Mouse (Mus musculus) thymus, postnatal 14 days (tissue): ENCODE data around the gene Pepd.

Source experiments
- DNase-seq: peaks from one replicate; pipeline ENCODE4 v3.0.0; 2021

Pepd gene

GRCm38 (mm10) chr7:34911919-34912897 lies at the start of gene Pepd:
Gene Pepd, plus strand, starts transcription at chr7:34912379.
- peak; percentile 71 for DNase-seq

GRCm38 (mm10) chr7:34867289-34867688 lies 44.9 kb upstream of the Pepd start:
- no peak for DNase-seq

GRCm38 (mm10) chr7:34869693-34870092 lies 42.5 kb upstream of the Pepd start:
- DNase-seq, result no peak

- no peak for DNase-seq
Observed at GRCm38 (mm10) chr7:34876787-34877186, 35.4 kb upstream of the Pepd start.

- DNase-seq, result no peak
Observed at GRCm38 (mm10) chr7:34877820-34878219, 34.4 kb upstream of the Pepd start.

GRCm38 (mm10) chr7:34888441-34888840 lies 23.7 kb upstream of the Pepd start:
- no peak for DNase-seq

GRCm38 (mm10) chr7:34888891-34889290 lies 23.3 kb upstream of the Pepd start:
- DNase-seq, result no peak

- no peak for DNase-seq
Observed at GRCm38 (mm10) chr7:34892845-34893244, 19.3 kb upstream of the Pepd start.

GRCm38 (mm10) chr7:34896461-34896860 lies 15.7 kb upstream of the Pepd start:
- no peak for DNase-seq

- peak; percentile 6 for DNase-seq
Observed at GRCm38 (mm10) chr7:34897058-34897457, 15.1 kb upstream of the Pepd start.

- peak; percentile 65 for DNase-seq
Observed at GRCm38 (mm10) chr7:34910096-34911066, 1.8 kb upstream of the Pepd start.

GRCm38 (mm10) chr7:34913956-34914355 lies 1.8 kb downstream of the Pepd start:
- DNase-seq, result no peak

GRCm38 (mm10) chr7:34915555-34915954 lies 3.4 kb downstream of the Pepd start:
- DNase-seq, result no peak

- no peak for DNase-seq
Observed at GRCm38 (mm10) chr7:34917558-34917957, 5.4 kb downstream of the Pepd start.

GRCm38 (mm10) chr7:34917998-34918397 lies 5.8 kb downstream of the Pepd start:
- no peak for DNase-seq

GRCm38 (mm10) chr7:34918416-34918815 lies 6.2 kb downstream of the Pepd start:
- no peak for DNase-seq

- DNase-seq, result no peak
Observed at GRCm38 (mm10) chr7:34919054-34919453, 6.9 kb downstream of the Pepd start.

GRCm38 (mm10) chr7:34919809-34920208 lies 7.6 kb downstream of the Pepd start:
- DNase-seq, result peak; percentile 42

- no peak for DNase-seq
Observed at GRCm38 (mm10) chr7:34925208-34925607, 13.0 kb downstream of the Pepd start.

GRCm38 (mm10) chr7:34925956-34926355 lies 13.8 kb downstream of the Pepd start:
- no peak for DNase-seq

- no peak for DNase-seq
Observed at GRCm38 (mm10) chr7:34929614-34930262, 17.6 kb downstream of the Pepd start.

GRCm38 (mm10) chr7:34930263-34930757 lies 18.1 kb downstream of the Pepd start:
- no peak for DNase-seq

GRCm38 (mm10) chr7:34932631-34933030 lies 20.5 kb downstream of the Pepd start:
- DNase-seq, result no peak
